Mouse (Mus musculus): ENCODE data around the gene Stip1.

Gene Stip1

DNA sequence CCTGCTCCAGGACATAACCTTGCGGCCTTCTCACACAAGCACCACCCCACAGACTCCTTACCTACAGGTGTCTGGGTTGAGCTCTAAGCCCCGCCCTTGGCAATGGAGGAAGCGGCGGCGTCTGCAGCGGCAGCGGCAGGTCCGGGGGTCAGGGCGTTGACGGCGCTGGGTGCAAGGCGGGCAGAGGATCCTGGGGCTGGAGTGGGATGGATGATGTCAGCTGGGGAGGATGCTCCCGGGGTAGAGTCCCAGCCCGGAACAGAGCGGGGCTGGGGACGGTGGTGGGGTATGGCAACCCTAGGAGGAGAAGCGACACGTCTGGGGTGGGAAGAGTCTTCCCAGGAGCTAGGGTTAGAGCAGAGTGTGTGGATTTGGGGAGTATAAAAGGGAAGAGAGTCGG lies 54.5 kb downstream of the Stip1 start:
- no peak for DNase-seq (ENCODE audit: low read depth, low spot score)

GRCm38 (mm10) chr19:6983621-6984020 lies 56.1 kb downstream of the Stip1 start:
- DNase-seq (ENCODE audit: low read depth, low spot score): no peak

- DNase-seq (ENCODE audit: low read depth, low spot score): no peak
Measured at GRCm38 (mm10) chr19:6981465-6981864, 58.3 kb downstream of the Stip1 start.

DNA sequence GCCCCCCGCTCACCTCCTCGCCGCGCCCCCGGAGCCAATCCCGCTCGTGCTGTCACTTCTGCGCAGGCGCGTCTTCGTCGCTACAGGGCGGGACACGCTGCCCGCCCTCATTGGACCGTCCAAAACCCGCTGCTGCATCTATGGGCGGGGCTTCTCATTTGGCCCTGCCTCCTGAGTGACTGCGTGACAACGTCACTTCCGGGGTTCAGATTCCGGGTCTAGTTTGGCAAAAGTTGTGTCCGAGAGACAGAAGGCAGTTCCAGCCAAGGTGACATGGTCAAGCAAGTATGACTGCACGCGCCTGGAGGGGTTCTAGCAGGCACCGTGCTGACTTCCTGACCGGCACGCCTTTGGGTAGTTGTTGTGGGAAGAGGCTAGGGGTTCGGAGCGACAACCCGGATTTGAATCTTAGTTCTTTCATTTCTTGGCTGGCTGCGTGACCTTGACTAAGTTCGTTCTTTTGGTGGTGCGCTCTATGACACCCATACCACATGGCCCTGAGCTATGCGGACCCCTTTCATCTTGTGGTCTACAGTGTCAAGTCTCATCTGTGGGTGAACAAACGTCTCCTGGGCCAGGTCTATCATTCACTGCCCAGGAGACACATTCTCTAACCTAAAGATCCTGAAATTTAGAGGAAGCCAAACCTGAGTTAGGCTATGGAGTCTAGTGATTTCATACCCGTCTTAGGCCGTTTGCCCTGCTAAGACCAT lies 59.2 kb downstream of the Stip1 start, which contains the start of gene Fkbp2:
Gene Fkbp2 (minus strand): TSS at position 121 of the 713 bp plus-strand sequence.
- peak; percentile 97 for DNase-seq (ENCODE audit: low read depth, low spot score)

- peak; percentile 96 for DNase-seq (ENCODE audit: low read depth, low spot score)
Measured at GRCm38 (mm10) chr19:6979486-6980380, 60.0 kb downstream of the Stip1 start.

- no peak for DNase-seq (ENCODE audit: low read depth, low spot score)
Measured at GRCm38 (mm10) chr19:6979001-6979479, 60.7 kb downstream of the Stip1 start.

DNA sequence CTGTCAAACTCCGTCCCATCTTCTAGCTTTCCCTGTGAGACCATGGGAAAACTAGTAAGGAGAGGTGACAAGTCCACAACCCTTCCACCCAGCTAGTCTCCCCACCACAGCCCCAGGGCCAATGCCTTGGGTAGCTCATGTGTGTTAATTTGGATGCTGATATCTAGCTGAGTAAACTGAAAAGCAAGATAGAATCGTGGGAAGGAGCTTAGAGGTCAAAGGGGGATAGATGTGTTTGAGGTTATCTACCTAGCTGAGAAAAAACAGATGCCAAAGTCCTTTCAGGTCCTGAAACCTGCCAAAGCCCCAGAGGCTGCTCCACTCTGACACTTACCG lies 61.2 kb downstream of the Stip1 start:
- DNase-seq (ENCODE audit: low read depth, low spot score): no peak

GRCm38 (mm10) chr19:6977759-6978638 lies 61.8 kb downstream of the Stip1 start:
- no peak for DNase-seq (ENCODE audit: low read depth, low spot score)

DNA sequence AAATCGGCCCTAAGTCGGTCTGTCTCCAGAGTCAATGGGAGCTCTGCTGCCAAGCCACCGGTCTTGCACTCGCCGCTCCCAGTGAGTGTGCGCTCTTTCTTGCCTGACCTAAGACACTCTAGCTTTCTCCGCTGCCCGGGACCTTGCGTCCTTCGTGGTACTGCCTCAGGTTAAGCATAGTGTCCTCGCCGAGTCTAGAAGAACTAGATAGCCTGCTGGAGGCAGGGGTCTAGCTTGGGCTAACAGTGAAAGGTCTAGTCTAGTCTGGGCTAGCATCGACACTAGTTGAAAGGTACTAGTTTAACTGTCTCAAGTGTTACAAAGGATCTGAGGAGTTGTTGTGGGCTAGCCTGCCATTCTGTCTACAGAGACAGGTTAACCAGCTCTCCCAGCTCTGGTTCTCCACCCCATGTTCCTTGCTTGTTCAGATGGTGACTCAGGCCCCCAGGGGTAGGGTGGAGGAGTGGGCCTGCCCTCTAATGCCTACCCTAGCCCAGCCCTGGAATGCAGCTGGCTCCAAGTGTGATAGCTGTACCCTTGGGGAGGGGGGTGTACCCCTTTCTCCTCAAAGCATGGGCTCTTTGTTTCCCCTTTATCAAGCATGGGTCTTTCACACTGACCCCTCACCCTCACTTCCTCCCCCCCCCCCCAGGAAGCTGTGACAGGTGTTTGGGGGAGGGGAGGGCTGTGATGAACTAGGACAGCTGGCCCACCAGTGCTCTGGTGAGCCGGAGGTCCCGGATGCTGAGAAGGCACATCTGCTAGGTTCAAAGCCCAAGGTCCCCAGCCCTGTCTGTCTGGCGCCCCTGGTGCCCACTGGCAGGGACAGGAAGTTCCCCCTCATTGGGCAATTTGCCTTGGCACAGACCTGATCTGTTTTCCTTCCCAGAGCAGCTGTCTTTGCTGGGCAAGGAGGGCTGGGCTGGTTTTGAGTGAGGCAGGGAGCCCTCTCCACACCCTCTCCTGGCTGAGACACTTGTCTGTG lies 63.9 kb downstream of the Stip1 start, which contains the start of gene Plcb3:
Gene Plcb3 (minus strand): TSS at position 934 of the 985 bp plus-strand sequence.
- peak; percentile 62 for DNase-seq (ENCODE audit: low read depth, low spot score)

- DNase-seq (ENCODE audit: low read depth, low spot score): no peak
Measured at GRCm38 (mm10) chr19:6974211-6975205, 65.3 kb downstream of the Stip1 start, which contains the start of gene Ppp1r14b. Gene Ppp1r14b, plus strand, starts transcription at chr19:6974968.

- DNase-seq (ENCODE audit: low read depth, low spot score): no peak
Measured at GRCm38 (mm10) chr19:6973581-6974190, 66.1 kb downstream of the Stip1 start.

- DNase-seq (ENCODE audit: low read depth, low spot score): no peak
Measured at GRCm38 (mm10) chr19:6972247-6972917, 67.4 kb downstream of the Stip1 start.

GRCm38 (mm10) chr19:6971644-6972043 lies 68.1 kb downstream of the Stip1 start:
- no peak for DNase-seq (ENCODE audit: low read depth, low spot score)
